Mouse (Mus musculus) forebrain, postnatal 0 days (tissue): Measurements from ENCODE around the gene Cxadr. TPM values are rescaled to one million over a fixed set of nuclear protein-coding genes. Genes with fewer than 3 reads are reported as not detected.

ENCODE experiments used
- ATAC-seq: fragments of 200-750 bp; cut with Nextera tagmentation; 2 replicates; pipeline ENCODE4 v1.8.0; 2017; ENCODE audit warnings: mild to moderate bottlenecking, moderate library complexity
- DNase-seq: peaks from one replicate; pipeline ENCODE4 v3.0.0-alpha.2; 2015
- H3K27ac ChIP-seq: fragments of 300-500 bp; sonication (generic); 2 replicates; pipeline ENCODE4 v1.5.1; 2014; ENCODE audit warnings: low read depth, mild to moderate bottlenecking, antibody characterized with exemption, low read length, moderate library complexity, mixed read lengths
- H3K27me3 ChIP-seq: fragments of 300-500 bp; sonication (generic); 2 replicates; pipeline ENCODE4 v1.6.1; 2014; ENCODE audit warnings: mild to moderate bottlenecking, low read length, mixed read lengths; ENCODE audit not compliant: insufficient read depth
- H3K36me3 ChIP-seq: fragments of 300-500 bp; sonication (generic); 2 replicates; pipeline ENCODE4 v1.6.1; 2014; ENCODE audit warnings: mild to moderate bottlenecking, moderate library complexity; ENCODE audit not compliant: insufficient read depth
- H3K4me1 ChIP-seq: fragments of 300-500 bp; sonication (generic); 2 replicates; pipeline ENCODE4 v1.6.1; 2014; ENCODE audit warnings: antibody characterized with exemption; ENCODE audit not compliant: insufficient read depth
- H3K4me2 ChIP-seq: fragments of 300-500 bp; sonication (generic); 2 replicates; pipeline ENCODE4 v1.6.1; 2014; ENCODE audit warnings: low read depth, mild to moderate bottlenecking, moderate library complexity
- H3K4me3 ChIP-seq: fragments of 300-500 bp; sonication (generic); 2 replicates; pipeline ENCODE4 v1.5.1; 2014; ENCODE audit warnings: low read depth, low read length, mixed read lengths
- H3K9ac ChIP-seq: fragments of 300-500 bp; sonication (generic); 2 replicates; pipeline ENCODE4 v1.6.1; 2014; ENCODE audit warnings: mild to moderate bottlenecking
- H3K9me3 ChIP-seq: fragments of 300-500 bp; sonication (generic); 2 replicates; pipeline ENCODE4 v1.6.1; 2016; ENCODE audit warnings: low read length
- CTCF ChIP-seq: sonication (generic); IDR thresholded peaks from 2 replicates; pipeline ENCODE4 v1.5.1; 2016; ENCODE audit warnings: antibody characterized with exemption, control low read depth, low read depth
- WGBS: fragments of 180-500 bp; shearing (Covaris S2); extraction: QIAGEN DNeasy Blood & Tissue Kit; methylation state at CpG from one replicate; pipeline ENCODE4 v1.1.7; 2014; 5-methylcytosine and 5-hydroxymethylcytosine counted together
- polyA plus RNA-seq: library from polyadenylated mRNA; unstranded; fragments of >200 nt; fragmentation: Nextera tagmentation; extraction: Ambion mirVana; gene quantifications from 2 replicates; pipeline ENCODE4 v1.2.1, GENCODE M21; 2015
- total RNA-seq: library from RNA; depleted of rRNA; stranded (reverse); fragments of >200 nt; gene quantifications from 2 replicates; pipeline ENCODE4 v1.2.3, GENCODE M21; 2014; rRNA removed

Gene Cxadr
- total and polyA plus RNA-seq, 2 experiments from 2014 or later, result 156 to 396 TPM

DNA sequence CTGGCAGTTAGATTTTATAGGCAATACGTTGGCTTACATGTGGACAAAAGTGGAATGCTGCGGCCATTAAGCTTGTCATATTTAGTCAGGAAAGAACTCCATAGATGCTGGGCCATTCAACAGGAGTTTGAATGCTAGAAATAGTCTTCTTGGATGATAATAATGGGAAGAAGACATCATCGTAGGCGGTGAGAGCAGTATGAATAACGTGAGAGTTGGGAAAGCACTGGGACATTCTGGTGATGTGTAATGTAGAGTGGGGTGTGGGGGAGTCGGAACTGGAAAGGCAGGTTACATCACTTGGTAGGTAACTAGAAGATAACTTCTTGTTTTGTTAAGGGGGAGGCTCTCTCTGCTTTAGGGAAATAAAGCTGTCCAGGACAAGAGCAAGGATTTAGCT, 106.6 kb downstream of the Cxadr start:
- no peak overlapping the region for H3K4me2 ChIP-seq
- H3K9ac ChIP-seq, result no peak overlapping the region
- 94% methylated on average over 6 of the region's 6 CpGs for WGBS
- no peak for DNase-seq
- H3K9me3 ChIP-seq, result no peaks in the 10 kb centered on the region
- no peak for ATAC-seq
- no peaks in the 10 kb centered on the region for H3K4me1 ChIP-seq
- H3K4me3 ChIP-seq, result no peak overlapping the region
- H3K36me3 ChIP-seq, result no peaks in the 10 kb centered on the region
- no peak for TF ChIP-seq CTCF
- no peaks in the 10 kb centered on the region for H3K27me3 ChIP-seq
- no peak overlapping the region for H3K27ac ChIP-seq

Other genes with a start within 250 kb of the Cxadr start
- 7.5 and 9.8 TPM in 2 replicates for gene Btg3, start 75.7 kb downstream of the Cxadr start, total RNA-seq
- gene Btg3, start 75.7 kb downstream of the Cxadr start, polyA plus RNA-seq, result 19.7 and 20.2 TPM in 2 replicates